8 mouse cellular contexts compared by ENCODE assay signal in genomic region chr9:56847523-56847922, GRCm38 (mm10). TPM values are rescaled to one million over a fixed set of nuclear protein-coding genes. Genes with fewer than 3 reads are reported as not detected.
DNase-seq lines count a peak whose midpoint lies in the region; ATAC-seq lines count a peak whose summit lies in the region.

No protein-coding gene starts in this region.

- peak; percentile 61 for DNase-seq in ovary, postnatal 36 days (ENCODE audit: low spot score)
- DNase-seq in ovary, adult 18-20 months (ENCODE audit: low spot score): no peak
- DNase-seq in c-Kit-negative CD71-positive TER-119-positive erythroid progenitor cells, embryonic 14.5 days (ENCODE audit: low read depth, low spot score): peak; percentile 11
- peak; percentile 83 for DNase-seq in forebrain, embryonic 11.5 days (ENCODE audit: low spot score)
- DNase-seq in hindbrain, embryonic 14.5 days (ENCODE audit: low spot score): peak; percentile 78
- DNase-seq in limb, embryonic 10.5 days (ENCODE audit: low spot score): peak; percentile 75
- peak; percentile 65 for DNase-seq in neural tube, embryonic 10.5 days (ENCODE audit: extremely low spot score, low spot score)
- DNase-seq in thymus, postnatal 10 days (ENCODE audit: low spot score in 2 of 2): peak; percentile 37 to 71

- no peaks in the 10 kb centered on the region for H3K36me3 ChIP-seq in forebrain, embryonic 11.5 days (ENCODE audit: control insufficient read depth, insufficient read depth, low read length)
- H3K36me3 ChIP-seq in hindbrain, embryonic 14.5 days (replicated peaks; ENCODE audit: control insufficient read depth, insufficient read depth): no peaks in the 10 kb centered on the region
- H3K36me3 ChIP-seq in limb, embryonic 10.5 days: no peaks in the 10 kb centered on the region

- no peak overlapping the region for H3K9ac ChIP-seq in forebrain, embryonic 11.5 days (ENCODE audit: low read length)
- H3K9ac ChIP-seq in hindbrain, embryonic 14.5 days: no peak overlapping the region

- no peaks in the 10 kb centered on the region for H3K4me1 ChIP-seq in forebrain, embryonic 11.5 days (replicated peaks; ENCODE audit: control insufficient read depth, insufficient read depth, low read length)
- H3K4me1 ChIP-seq in hindbrain, embryonic 14.5 days (replicated peaks; ENCODE audit: control insufficient read depth, insufficient read depth, low read length): peaks cover 15% of the 10 kb centered on the region
- peaks cover 20% of the 10 kb centered on the region for H3K4me1 ChIP-seq in limb, embryonic 10.5 days

- H3K4me3 ChIP-seq in forebrain, embryonic 11.5 days (ENCODE audit: low read depth, low read length): no peak overlapping the region
- no peak overlapping the region for H3K4me3 ChIP-seq in hindbrain, embryonic 14.5 days (replicated peaks; ENCODE audit: low read length)
- no peak overlapping the region for H3K4me3 ChIP-seq in limb, embryonic 10.5 days

- 19% methylated on average over 3 of the region's 3 CpGs for WGBS in forebrain, embryonic 11.5 days
- 14% methylated on average over 3 of the region's 3 CpGs for WGBS in hindbrain, embryonic 14.5 days
- WGBS in limb, embryonic 10.5 days: 17% methylated on average over 3 of the region's 3 CpGs

- no peak overlapping the region for H3K27ac ChIP-seq in forebrain, embryonic 11.5 days (ENCODE audit: low read depth, low read length)
- H3K27ac ChIP-seq in hindbrain, embryonic 14.5 days: no peak overlapping the region
- H3K27ac ChIP-seq in limb, embryonic 10.5 days: no peak overlapping the region

- H3K27me3 ChIP-seq in forebrain, embryonic 11.5 days (ENCODE audit: control insufficient read depth, insufficient read depth, low read length): no peaks in the 10 kb centered on the region
- no peaks in the 10 kb centered on the region for H3K27me3 ChIP-seq in hindbrain, embryonic 14.5 days (ENCODE audit: control insufficient read depth, insufficient read depth, low read length)
- H3K27me3 ChIP-seq in limb, embryonic 10.5 days (ENCODE audit: low read depth, poor library complexity, severe bottlenecking): peaks cover 25% of the 10 kb centered on the region

- H3K9me3 ChIP-seq in forebrain, embryonic 11.5 days (ENCODE audit: control insufficient read depth, low read length): no peaks in the 10 kb centered on the region
- H3K9me3 ChIP-seq in hindbrain, embryonic 14.5 days (ENCODE audit: control insufficient read depth, low read length): no peaks in the 10 kb centered on the region
- no peaks in the 10 kb centered on the region for H3K9me3 ChIP-seq in limb, embryonic 10.5 days (replicated peaks)

- ATAC-seq in forebrain, embryonic 11.5 days (replicated peaks; ENCODE audit: low FRiP score): no peak
- peak; percentile 60; the same call in 1 of the 2 replicates for ATAC-seq in hindbrain, embryonic 14.5 days (ENCODE audit: low FRiP score)

- no peak overlapping the region for H3K4me2 ChIP-seq in forebrain, embryonic 11.5 days (ENCODE audit: low read depth, low read length, severe bottlenecking)
- H3K4me2 ChIP-seq in hindbrain, embryonic 14.5 days (replicated peaks): no peak overlapping the region

RNA-seq across cellular contexts. Expression of gene Odf3l1, which starts 17.0 kb away (rescaled TPM):
- not detected in 2 replicates for polyA plus RNA-seq in forebrain, embryonic 11.5 days (2014; fragmentation: Nextera tagmentation; extraction: Ambion mirVana)
- polyA plus RNA-seq in hindbrain, embryonic 14.5 days (2014; fragmentation: Nextera tagmentation; extraction: Ambion mirVana): not detected in 2 replicates
- polyA plus RNA-seq in limb, embryonic 10.5 days (2016; fragmentation: Nextera tagmentation; extraction: Ambion mirVana): 0.35 TPM in 1 of 2 replicates, not detected in the other

RNA-seq across cellular contexts. Expression of gene Cspg4, which starts 17.3 kb away (rescaled TPM):
- polyA plus RNA-seq in forebrain, embryonic 11.5 days (2014; fragmentation: Nextera tagmentation; extraction: Ambion mirVana): 1.4 and 2.0 TPM in 2 replicates
- 5.5 and 6.8 TPM in 2 replicates for polyA plus RNA-seq in hindbrain, embryonic 14.5 days (2014; fragmentation: Nextera tagmentation; extraction: Ambion mirVana)
- polyA plus RNA-seq in limb, embryonic 10.5 days (2016; fragmentation: Nextera tagmentation; extraction: Ambion mirVana): 2.1 and 5.0 TPM in 2 replicates

RNA-seq across cellular contexts. Expression of gene Lingo1, which starts 51.3 kb away (rescaled TPM):
- polyA plus RNA-seq in forebrain, embryonic 11.5 days (2014; fragmentation: Nextera tagmentation; extraction: Ambion mirVana): 2.5 and 3.2 TPM in 2 replicates
- 57.3 and 65.9 TPM in 2 replicates for polyA plus RNA-seq in hindbrain, embryonic 14.5 days (2014; fragmentation: Nextera tagmentation; extraction: Ambion mirVana)
- 0.85 and 1.8 TPM in 2 replicates for polyA plus RNA-seq in limb, embryonic 10.5 days (2016; fragmentation: Nextera tagmentation; extraction: Ambion mirVana)

Comparison
In these comparisons a context has a peak if more than half of its experiments do, and no peak if none do; other contexts are left out.
1. RNA of gene Lingo1, which starts 51.3 kb away (polyA plus RNA-seq): 57.3 to 65.9 TPM in hindbrain, embryonic 14.5 days; 2.5 to 3.2 TPM in forebrain, embryonic 11.5 days and 0.85 to 1.8 TPM in limb, embryonic 10.5 days; every median in the first group is over 10 times any median in the second.